Mouse (Mus musculus) intestine, embryonic 15.5 days (tissue): ENCODE measurements around the gene Nkx1-1. TPM values are rescaled to one million over a fixed set of nuclear protein-coding genes. Genes with fewer than 3 reads are reported as not detected.

ENCODE experiments used
- ATAC-seq: fragments of 200-750 bp; cut with Nextera tagmentation; 2 replicates; pipeline ENCODE4 v1.8.0; 2017; ENCODE audit warnings: moderate TSS enrichment, moderate library complexity
- H3K27ac ChIP-seq: fragments of 300-500 bp; sonication (generic); 2 replicates; pipeline ENCODE4 v1.5.1; 2015; ENCODE audit warnings: mild to moderate bottlenecking, inconsistent platforms
- H3K27me3 ChIP-seq: fragments of 300-500 bp; sonication (generic); replicated peaks from 2 replicates; pipeline ENCODE4 v1.6.1; 2015; ENCODE audit warnings: inconsistent platforms
- H3K36me3 ChIP-seq: fragments of 300-500 bp; sonication (generic); 2 replicates; pipeline ENCODE4 v1.6.1; 2015; ENCODE audit warnings: inconsistent platforms
- H3K4me1 ChIP-seq: fragments of 300-500 bp; sonication (generic); replicated peaks from 2 replicates; pipeline ENCODE4 v1.6.1; 2015; ENCODE audit warnings: inconsistent platforms
- H3K4me2 ChIP-seq: fragments of 300-500 bp; sonication (generic); replicated peaks from 2 replicates; pipeline ENCODE4 v1.6.1; 2015; ENCODE audit warnings: mild to moderate bottlenecking, inconsistent platforms
- H3K4me3 ChIP-seq: fragments of 300-500 bp; sonication (generic); replicated peaks from 2 replicates; pipeline ENCODE4 v1.5.1; 2015; ENCODE audit warnings: inconsistent platforms
- H3K9ac ChIP-seq: fragments of 300-500 bp; sonication (generic); 2 replicates; pipeline ENCODE4 v1.6.1; 2015; ENCODE audit warnings: inconsistent platforms
- H3K9me3 ChIP-seq: fragments of 300-500 bp; sonication (generic); 2 replicates; pipeline ENCODE4 v1.6.1; 2016; ENCODE audit warnings: inconsistent platforms
- WGBS: fragments of 180-500 bp; shearing (Covaris S2); methylation state at CpG from one replicate; pipeline ENCODE4 v1.1.7; 2015; 5-methylcytosine and 5-hydroxymethylcytosine counted together
- polyA plus RNA-seq: library from polyadenylated mRNA; unstranded; fragments of >200 nt; fragmentation: Nextera tagmentation; extraction: Ambion mirVana; gene quantifications from 2 replicates; pipeline ENCODE4 v1.2.1, GENCODE M21; 2015

Nkx1-1 gene
- polyA plus RNA-seq, 1 experiment from 2014 or later, result not detected

GRCm38 (mm10) chr5:33435941-33436340, 2.2 kb upstream of the Nkx1-1 start:
- no peak overlapping the region for H3K4me2 ChIP-seq
- H3K9me3 ChIP-seq, result no peaks in the 10 kb centered on the region
- ATAC-seq, result no peak
- H3K27ac ChIP-seq, result no peak overlapping the region
- H3K4me1 ChIP-seq, result peaks cover 27% of the 10 kb centered on the region
- peaks cover 79% of the 10 kb centered on the region for H3K27me3 ChIP-seq
- no peak overlapping the region for H3K4me3 ChIP-seq
- WGBS, result 0% methylated on average over 4 of the region's 4 CpGs
- H3K36me3 ChIP-seq, result no peaks in the 10 kb centered on the region
- no peak overlapping the region for H3K9ac ChIP-seq

DNA sequence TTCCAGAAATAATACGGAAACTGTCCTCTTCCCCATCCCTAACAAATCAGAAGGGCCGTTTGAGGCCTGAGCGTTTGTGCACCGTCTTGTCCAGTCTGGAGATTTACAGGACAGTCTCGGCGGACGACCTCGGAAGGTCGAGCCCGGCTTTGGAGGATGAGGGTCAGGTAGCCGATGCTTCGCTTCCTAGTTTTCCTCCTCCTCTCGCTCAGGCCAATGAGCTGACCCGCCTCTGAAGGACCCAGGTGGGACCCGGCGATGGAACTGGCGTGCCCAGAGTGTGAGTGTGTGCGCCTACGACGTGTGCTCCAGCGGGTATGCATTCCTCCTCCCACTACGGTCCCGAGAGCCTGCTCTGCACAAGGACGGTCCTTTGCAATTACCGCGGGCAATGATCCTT, 1.4 kb upstream of the Nkx1-1 start:
- ATAC-seq, result no peak
- Histone ChIP-seq H3K36me3 (no peaks in the 10 kb centered on the region), H3K9me3 (no peaks in the 10 kb centered on the region), H3K4me3 (no peak overlapping the region), H3K4me1 (peaks cover 32% of the 10 kb centered on the region), H3K27ac (no peak overlapping the region), H3K4me2 (no peak overlapping the region), H3K27me3 (peaks cover 87% of the 10 kb centered on the region), H3K9ac (no peak overlapping the region)
- 3% methylated on average over 26 of the region's 26 CpGs for WGBS

GRCm38 (mm10) chr5:33434141-33434780, 485 bp upstream of the Nkx1-1 start:
- Histone ChIP-seq H3K4me2 (peak overlapping the region; percentile 44), H3K27me3 (peaks cover 90% of the 10 kb centered on the region), H3K4me1 (peaks cover 32% of the 10 kb centered on the region), H3K9me3 (no peaks in the 10 kb centered on the region), H3K36me3 (no peaks in the 10 kb centered on the region), H3K27ac (no peak overlapping the region), H3K9ac (no peak overlapping the region), H3K4me3 (peak overlapping the region; percentile 16)
- ATAC-seq, result no peak
- under 1% methylated on average over 59 of the region's 60 CpGs for WGBS

DNA sequence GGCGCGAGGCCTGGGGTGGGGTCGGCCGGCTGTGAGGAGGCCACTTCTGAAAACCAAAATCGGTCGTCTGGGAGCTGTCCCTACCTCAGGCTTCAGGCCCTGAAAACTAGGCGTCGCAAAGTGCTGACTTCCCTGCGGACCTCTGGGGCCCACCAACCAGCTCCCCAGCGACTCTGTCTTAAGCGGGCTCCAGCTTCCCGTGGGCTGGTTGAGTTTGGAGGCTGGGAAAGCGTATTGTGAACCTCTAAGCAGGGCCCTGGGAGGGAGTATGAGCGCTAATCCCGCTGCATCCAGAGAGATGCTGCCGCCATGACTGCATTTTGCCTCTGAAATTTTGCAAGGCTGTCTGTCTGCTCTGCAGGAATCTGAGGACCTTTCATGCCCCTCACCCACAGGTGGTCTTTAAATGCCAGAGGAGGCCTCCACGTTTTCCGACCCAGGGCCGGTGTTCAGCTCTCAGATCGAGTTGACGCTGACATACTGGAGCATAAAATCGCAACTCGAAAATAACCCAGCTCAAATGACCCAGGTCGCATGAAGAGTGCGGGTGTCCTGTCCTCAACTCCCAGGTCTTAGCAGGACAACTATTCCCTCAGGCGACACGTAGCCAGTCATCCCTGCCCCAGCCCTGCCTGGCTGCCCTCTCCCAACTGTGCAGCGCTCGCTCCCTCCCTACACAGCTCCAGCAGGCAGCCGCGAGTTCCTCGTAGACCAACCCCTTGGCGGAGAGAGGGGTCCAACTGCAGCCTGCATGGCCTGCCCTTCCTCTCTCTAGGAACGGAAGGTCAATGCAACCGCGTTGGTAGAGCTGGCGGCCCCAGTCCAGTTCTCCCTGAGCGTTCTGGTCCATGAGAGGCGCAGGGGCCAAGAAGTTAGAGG, 1.5 kb downstream of the Nkx1-1 start:
- H3K4me3 ChIP-seq, result no peak overlapping the region
- H3K27ac ChIP-seq, result no peak overlapping the region
- under 1% methylated on average over 39 of the region's 39 CpGs for WGBS
- H3K36me3 ChIP-seq, result no peaks in the 10 kb centered on the region
- no peak overlapping the region for H3K9ac ChIP-seq
- ATAC-seq, result no peak
- H3K27me3 ChIP-seq, result peaks cover 97% of the 10 kb centered on the region
- H3K4me1 ChIP-seq, result peaks cover 32% of the 10 kb centered on the region
- H3K4me2 ChIP-seq, result no peak overlapping the region
- H3K9me3 ChIP-seq, result no peaks in the 10 kb centered on the region

DNA sequence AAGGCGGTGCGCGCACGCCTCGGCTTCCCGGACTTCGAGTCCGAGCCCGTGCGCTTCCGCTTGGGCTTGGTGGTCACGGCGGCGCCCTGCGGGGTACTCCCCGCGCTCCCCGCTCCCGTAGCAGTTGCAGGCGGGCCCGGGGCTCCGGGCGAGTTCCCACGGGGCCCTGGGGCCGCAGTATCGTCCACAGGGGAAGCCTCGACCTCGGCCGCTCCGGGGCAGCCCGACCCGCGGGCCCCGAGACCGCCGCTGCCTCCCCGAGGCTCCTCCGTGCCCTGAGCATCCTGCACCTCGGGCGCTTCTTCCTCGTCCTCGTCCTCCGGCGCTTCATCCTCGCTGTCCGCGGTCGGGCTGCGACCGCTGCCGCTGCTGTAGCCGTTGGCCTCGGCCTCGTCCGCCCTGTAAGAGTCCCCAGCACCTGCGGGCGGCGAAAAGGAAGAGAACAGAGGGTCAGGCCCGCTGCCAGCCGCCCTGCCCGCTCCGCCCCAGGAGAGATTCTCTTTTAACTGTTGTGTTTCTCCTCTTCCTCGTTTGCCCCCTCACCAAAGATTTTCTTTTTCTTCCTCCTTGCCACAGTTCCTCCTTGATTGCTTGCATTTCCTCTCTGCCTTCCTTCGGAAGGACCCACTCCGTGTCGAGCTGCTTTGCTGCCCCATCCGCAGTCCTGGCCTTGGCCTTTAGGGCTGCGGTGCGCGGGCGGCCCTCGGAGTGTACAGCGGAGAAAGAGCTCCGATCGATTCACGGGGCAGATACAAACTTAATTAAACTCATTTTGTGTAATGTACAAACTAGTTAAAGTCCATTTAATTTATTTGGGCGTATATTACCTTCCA, 2.4 kb downstream of the Nkx1-1 start:
- Histone ChIP-seq H3K4me3 (peak overlapping the region; percentile 23), H3K4me1 (peaks cover 32% of the 10 kb centered on the region), H3K36me3 (no peaks in the 10 kb centered on the region), H3K4me2 (peak overlapping the region; percentile 50), H3K27me3 (peaks cover 90% of the 10 kb centered on the region), H3K9ac (no peak overlapping the region), H3K27ac (no peak overlapping the region), H3K9me3 (no peaks in the 10 kb centered on the region)
- ATAC-seq, result no peak
- 1% methylated on average over 76 of the region's 77 CpGs for WGBS

DNA sequence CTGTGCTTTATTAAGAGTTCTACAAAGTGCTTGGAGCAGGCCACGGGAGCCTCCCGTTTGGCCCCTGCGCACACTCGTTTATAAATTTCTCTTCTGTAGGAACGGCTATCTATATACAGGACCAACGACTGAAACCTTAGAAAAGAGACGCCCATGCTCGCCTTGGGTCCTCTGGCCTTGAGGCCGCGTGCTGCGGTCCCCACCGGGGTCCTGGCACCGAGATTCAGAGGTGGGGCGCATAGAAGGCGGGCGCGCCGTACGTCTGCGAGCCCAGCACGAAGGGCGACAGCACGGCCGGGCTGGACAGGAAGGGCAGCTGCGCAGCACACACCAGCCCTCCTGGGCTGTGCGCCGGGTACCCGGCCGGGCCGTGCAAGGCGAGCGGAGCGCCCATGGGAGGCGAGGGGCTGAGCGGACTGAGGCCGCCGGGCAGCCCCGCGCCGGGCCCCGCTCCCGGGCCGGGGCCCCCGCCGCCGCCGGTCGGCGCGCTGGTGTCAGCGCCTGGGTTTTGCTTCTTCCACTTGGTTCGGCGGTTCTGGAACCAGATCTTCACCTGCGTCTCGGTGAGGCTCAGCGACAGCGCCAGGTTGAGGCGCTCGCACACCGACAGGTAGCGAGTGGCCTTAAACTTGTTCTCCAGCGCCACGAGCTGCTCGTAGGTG, 3.1 kb downstream of the Nkx1-1 start:
- Histone ChIP-seq H3K9me3 (no peaks in the 10 kb centered on the region), H3K27me3 (peaks cover 85% of the 10 kb centered on the region), H3K36me3 (no peaks in the 10 kb centered on the region), H3K4me1 (peaks cover 32% of the 10 kb centered on the region), H3K9ac (no peak overlapping the region), H3K27ac (no peak overlapping the region), H3K4me2 (peak overlapping the region; percentile 50), H3K4me3 (peak overlapping the region; percentile 23)
- WGBS, result 1% methylated on average over 63 of the region's 64 CpGs
- ATAC-seq, result peak; percentile 26; the same call in 1 of the 2 replicates

DNA sequence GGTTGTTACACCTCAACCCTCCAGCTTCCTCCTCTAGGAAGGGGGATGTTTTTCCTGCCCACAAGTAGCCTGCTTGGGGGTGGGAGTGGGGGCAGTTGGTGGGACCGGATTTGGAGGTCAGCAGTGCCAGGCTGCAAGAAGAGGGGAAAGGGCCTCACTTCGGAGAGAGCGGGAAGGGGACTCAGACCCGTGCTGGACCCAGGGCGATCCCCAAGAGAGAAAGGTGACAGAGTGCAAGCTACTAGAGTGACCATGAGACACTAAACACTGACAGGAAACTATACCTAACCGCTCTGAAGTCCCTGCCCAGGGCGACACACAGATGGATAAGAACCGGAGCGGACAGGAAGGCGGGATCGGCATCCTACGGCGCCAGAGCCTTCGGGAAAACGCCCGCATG, 3.7 kb downstream of the Nkx1-1 start:
- Histone ChIP-seq H3K27ac (no peak overlapping the region), H3K9me3 (no peaks in the 10 kb centered on the region), H3K4me3 (peak overlapping the region; percentile 23; the same call in 1 of the 2 replicates), H3K4me1 (peaks cover 32% of the 10 kb centered on the region), H3K27me3 (peaks cover 85% of the 10 kb centered on the region), H3K36me3 (no peaks in the 10 kb centered on the region), H3K4me2 (peak overlapping the region; percentile 50; the same call in 1 of the 2 replicates), H3K9ac (no peak overlapping the region)
- WGBS, result 4% methylated on average over 16 of the region's 16 CpGs
- ATAC-seq, result no peak

DNA sequence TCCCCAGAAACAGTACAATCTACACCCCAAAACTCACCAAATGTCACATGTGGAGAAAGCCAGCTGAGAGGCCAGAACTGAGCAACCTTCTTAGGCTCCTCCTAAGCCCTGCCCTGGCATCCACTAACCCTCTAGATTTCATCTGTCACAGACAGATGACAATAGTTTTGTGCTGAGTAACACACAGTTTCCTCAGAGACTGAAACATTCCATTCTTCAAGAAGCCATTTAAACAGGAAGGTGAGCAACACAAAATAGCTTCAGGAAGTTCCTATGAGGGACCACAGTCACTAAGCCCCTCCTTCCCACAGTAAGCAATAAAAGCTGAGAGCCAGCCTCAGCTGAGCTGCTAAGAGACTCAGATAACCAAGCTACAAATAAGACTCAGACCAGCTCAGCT, 6.3 kb downstream of the Nkx1-1 start:
- H3K9me3 ChIP-seq, result no peaks in the 10 kb centered on the region
- no peak for ATAC-seq

GRCm38 (mm10) chr5:33420313-33420712, 13.5 kb downstream of the Nkx1-1 start:
- no peaks in the 10 kb centered on the region for H3K4me1 ChIP-seq
- no peak overlapping the region for H3K9ac ChIP-seq
- H3K9me3 ChIP-seq, result no peaks in the 10 kb centered on the region
- no peak for ATAC-seq
- 66% methylated on average over 3 of the region's 3 CpGs for WGBS
- 0 out of 2 replicates have a peak, but pooled peaks cover 1% of the 10 kb centered on the region for H3K27me3 ChIP-seq
- no peak overlapping the region for H3K4me2 ChIP-seq
- no peak overlapping the region for H3K27ac ChIP-seq
- no peak overlapping the region for H3K4me3 ChIP-seq
- no peaks in the 10 kb centered on the region for H3K36me3 ChIP-seq

More for the DNA sequence above, 6.3 kb downstream of the Nkx1-1 start:
- Histone ChIP-seq H3K4me2 (no peak overlapping the region), H3K9ac (no peak overlapping the region), H3K36me3 (no peaks in the 10 kb centered on the region), H3K4me3 (no peak overlapping the region), H3K27me3 (peaks cover 58% of the 10 kb centered on the region), H3K27ac (no peak overlapping the region), H3K4me1 (peaks cover 13% of the 10 kb centered on the region)

DNA sequence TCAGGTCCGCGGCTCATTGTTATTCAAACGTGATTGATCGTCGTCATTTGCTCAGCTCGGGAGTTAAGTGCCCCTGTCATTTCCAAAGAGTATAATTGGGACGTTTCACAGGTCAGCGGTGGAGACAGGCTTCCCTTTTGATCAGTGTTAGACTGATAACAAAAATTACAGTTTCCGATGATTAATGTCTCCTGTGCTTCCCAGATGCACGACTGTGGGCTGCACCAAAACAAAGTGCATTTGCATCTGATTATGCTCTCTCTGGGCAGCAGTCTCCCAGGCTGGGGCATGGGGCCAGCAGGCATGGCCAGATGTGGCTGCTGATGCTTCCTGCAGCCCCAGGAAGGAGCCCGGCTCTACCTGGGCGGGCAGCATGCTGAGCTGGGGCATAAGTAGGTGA, 33.0 kb downstream of the Nkx1-1 start:
- H3K27me3 ChIP-seq, result no peaks in the 10 kb centered on the region
- 57% methylated on average over 12 of the region's 12 CpGs for WGBS
- no peak overlapping the region for H3K4me3 ChIP-seq
- no peak overlapping the region for H3K4me2 ChIP-seq
- no peaks in the 10 kb centered on the region for H3K36me3 ChIP-seq
- H3K9me3 ChIP-seq, result no peaks in the 10 kb centered on the region
- H3K9ac ChIP-seq, result no peak overlapping the region
- no peaks in the 10 kb centered on the region for H3K4me1 ChIP-seq
- no peak for ATAC-seq
- no peak overlapping the region for H3K27ac ChIP-seq

- Histone ChIP-seq H3K36me3 (no peaks in the 10 kb centered on the region; the same call in 1 of the 2 replicates), H3K4me3 (no peak overlapping the region), H3K4me1 (no peaks in the 10 kb centered on the region), H3K9me3 (no peaks in the 10 kb centered on the region), H3K9ac (no peak overlapping the region), H3K4me2 (no peak overlapping the region), H3K27me3 (no peaks in the 10 kb centered on the region), H3K27ac (no peak overlapping the region)
- WGBS, result 83% methylated on average over 7 of the region's 7 CpGs
- no peak for ATAC-seq
Observed at GRCm38 (mm10) chr5:33396828-33397227, 36.9 kb downstream of the Nkx1-1 start.
